Mouse (Mus musculus) brain, embryonic 14.5 days (tissue): ENCODE results near the gene Tmem53.

ENCODE experiments used
- CTCF ChIP-seq: fragments of 200-500 bp; IDR thresholded peaks from 2 replicates; pipeline ENCODE4 v1.5.1; 2012; ENCODE audit warnings: inconsistent platforms, mild to moderate bottlenecking, moderate library complexity, borderline replicate concordance; ENCODE audit not compliant: insufficient read depth, insufficient read length; ENCODE audit errors: extremely low read depth
- POLR2A ChIP-seq: fragments of 200-500 bp; IDR thresholded peaks from 2 replicates; pipeline ENCODE4 v1.6.1; 2012; ENCODE audit warnings: mild to moderate bottlenecking, inconsistent platforms, borderline replicate concordance; ENCODE audit not compliant: poor library complexity, insufficient read depth, insufficient read length, severe bottlenecking; ENCODE audit errors: extremely low read depth

DNA sequence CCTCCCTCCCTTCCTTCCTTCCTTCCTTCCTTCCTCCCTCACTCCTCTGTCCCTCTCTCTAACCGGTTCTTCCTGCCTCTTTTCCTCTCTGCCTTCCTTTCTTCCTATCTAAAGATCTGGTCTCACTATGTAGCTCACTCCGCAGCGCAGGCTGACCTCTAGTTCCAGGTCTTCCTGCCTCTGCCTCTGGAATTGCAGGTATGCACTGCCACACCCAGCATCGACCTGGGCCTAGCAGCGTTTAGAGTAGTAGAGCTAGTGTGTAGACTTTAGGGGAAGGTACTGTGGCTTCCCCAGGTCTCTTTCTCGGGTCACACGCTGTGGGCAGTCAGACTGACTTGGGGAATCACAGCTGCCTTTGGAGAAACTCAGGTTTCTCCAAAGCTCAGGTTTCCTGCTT is 53.7 kb downstream of the Tmem53 start:
- TF ChIP-seq CTCF: no peak
- no peak for TF ChIP-seq POLR2A
